Mouse (Mus musculus) kidney, adult 2 months (tissue): ENCODE measurements around the gene Sp8.

ENCODE experiments used
- CTCF ChIP-seq: fragments of 200-500 bp; conservative IDR thresholded peaks from 2 replicates; pipeline ENCODE4 v1.5.1; 2011; ENCODE audit warnings: low read depth, mild to moderate bottlenecking, control low read depth, low read length, moderate library complexity, mixed read lengths; ENCODE audit not compliant: insufficient read depth, insufficient read length
- POLR2A ChIP-seq: fragments of 200-500 bp; IDR thresholded peaks from one replicate; pipeline ENCODE4 v1.6.1; 2011; ENCODE audit warnings: low read depth, low read length, control low read depth

- TF ChIP-seq POLR2A, result no peak
- TF ChIP-seq CTCF, result no peak
These were observed 4.7 kb upstream of the Sp8 start for GRCm38 (mm10) chr12:118841381-118841922.
